20 mouse cellular contexts compared by ENCODE assay signal in genomic region chr13:38296166-38296565, GRCm38 (mm10). TPM values are rescaled to one million over a fixed set of nuclear protein-coding genes. Genes with fewer than 3 reads are reported as not detected.
A peak's percentile ranks its signal among the peaks of the same experiment; 100 is the strongest.
DNase-seq lines count a peak whose midpoint lies in the region; ATAC-seq lines count a peak whose summit lies in the region.
"Had no signal": no experiment of that assay in that cellular context is flagged by ENCODE, and none has a peak within 500 bp of the region (broad histone marks: within the 10 kb centered on the region; RNA-seq: fewer than 3 reads in every experiment).

No protein-coding gene starts in this region.

- WGBS in intestine, embryonic 14.5 days: 15% methylated on average over 8 of the region's 8 CpGs
- 21% methylated on average over 8 of the region's 8 CpGs for WGBS in neural tube, embryonic 15.5 days
- WGBS in hindbrain, embryonic 13.5 days: 73% methylated on average over 8 of the region's 8 CpGs

- peak overlapping the region; percentile 32; the same call in 1 of the 2 replicates for H3K4me2 ChIP-seq in intestine, embryonic 14.5 days (ENCODE audit: low read length)
- no peak overlapping the region for H3K4me2 ChIP-seq in neural tube, embryonic 15.5 days
- H3K4me2 ChIP-seq in hindbrain, embryonic 13.5 days: no peak overlapping the region
- H3K4me2 ChIP-seq: embryonic facial prominence, embryonic 15.5 days; forebrain, embryonic 15.5 days; hindbrain, embryonic 14.5 days; limb, embryonic 13.5 days; liver, embryonic 15.5 days; midbrain, embryonic 12.5 days had no signal

- no peak overlapping the region for H3K9ac ChIP-seq in intestine, embryonic 14.5 days (ENCODE audit: low read length)
- no peak overlapping the region for H3K9ac ChIP-seq in neural tube, embryonic 15.5 days (replicated peaks)
- no peak overlapping the region for H3K9ac ChIP-seq in hindbrain, embryonic 13.5 days
- H3K9ac ChIP-seq: embryonic facial prominence, embryonic 15.5 days; forebrain, embryonic 15.5 days; hindbrain, embryonic 14.5 days; limb, embryonic 13.5 days; liver, embryonic 15.5 days; midbrain, embryonic 12.5 days had no signal

- H3K4me3 ChIP-seq in intestine, embryonic 14.5 days (ENCODE audit: low read depth, low read length): no peak overlapping the region
- H3K4me3 ChIP-seq in neural tube, embryonic 15.5 days (replicated peaks): no peak overlapping the region
- H3K4me3 ChIP-seq in hindbrain, embryonic 13.5 days: no peak overlapping the region
- H3K4me3 ChIP-seq: embryonic facial prominence, embryonic 15.5 days; forebrain, embryonic 15.5 days; gastrocnemius, adult 2 months; limb, embryonic 13.5 days; liver, embryonic 15.5 days; midbrain, embryonic 12.5 days had no signal

- no peaks in the 10 kb centered on the region for H3K9me3 ChIP-seq in intestine, embryonic 14.5 days (ENCODE audit: control insufficient read depth, low read length)
- no peaks in the 10 kb centered on the region for H3K9me3 ChIP-seq in neural tube, embryonic 15.5 days (replicated peaks)
- no peaks in the 10 kb centered on the region for H3K9me3 ChIP-seq in hindbrain, embryonic 13.5 days
- H3K9me3 ChIP-seq: embryonic facial prominence, embryonic 15.5 days; forebrain, embryonic 15.5 days; liver, embryonic 15.5 days had no signal

- peak; percentile 82 for ATAC-seq in intestine, embryonic 14.5 days (replicated peaks; ENCODE audit: low FRiP score, low TSS enrichment, low read depth)
- ATAC-seq in neural tube, embryonic 15.5 days (ENCODE audit: low FRiP score): peak; percentile 84
- no peak for ATAC-seq in hindbrain, embryonic 13.5 days (ENCODE audit: low FRiP score)
- ATAC-seq: forebrain, embryonic 15.5 days had no signal

- H3K27me3 ChIP-seq in intestine, embryonic 14.5 days (replicated peaks; ENCODE audit: control insufficient read depth, insufficient read depth, low read length): no peaks in the 10 kb centered on the region
- no peaks in the 10 kb centered on the region for H3K27me3 ChIP-seq in neural tube, embryonic 15.5 days (replicated peaks)
- H3K27me3 ChIP-seq in hindbrain, embryonic 13.5 days: no peaks in the 10 kb centered on the region
- H3K27me3 ChIP-seq: embryonic facial prominence, embryonic 15.5 days; forebrain, embryonic 15.5 days; limb, embryonic 13.5 days; liver, embryonic 15.5 days; midbrain, embryonic 12.5 days had no signal

- H3K36me3 ChIP-seq in intestine, embryonic 14.5 days (ENCODE audit: control insufficient read depth, insufficient read depth, low read length): no peaks in the 10 kb centered on the region
- H3K36me3 ChIP-seq in neural tube, embryonic 15.5 days: no peaks in the 10 kb centered on the region
- H3K36me3 ChIP-seq in hindbrain, embryonic 13.5 days: no peaks in the 10 kb centered on the region
- H3K36me3 ChIP-seq: embryonic facial prominence, embryonic 15.5 days; forebrain, embryonic 15.5 days; limb, embryonic 13.5 days; liver, embryonic 15.5 days; midbrain, embryonic 12.5 days had no signal

- peak; percentile 80 for DNase-seq in intestine, embryonic 14.5 days (ENCODE audit: low spot score)
- DNase-seq in kidney, adult 18-20 months: peak; percentile 21
- peak; percentile 48 for DNase-seq in kidney, postnatal 14 days
- no peak for DNase-seq in adrenal gland, adult 8-10 months
- no peak for DNase-seq in B cell, adult 2 months
- DNase-seq in gastrocnemius, adult 18-20 months (ENCODE audit: low spot score): no peak
- DNase-seq: adrenal gland, adult 2 months; cerebellum, adult 18-20 months; gastrocnemius, adult 2 months; heart, postnatal 10 days had no signal

- peaks cover 20% of the 10 kb centered on the region for H3K4me1 ChIP-seq in intestine, embryonic 14.5 days (replicated peaks; ENCODE audit: control insufficient read depth, insufficient read depth, low read length)
- peaks cover 8% of the 10 kb centered on the region; the same call in 1 of the 2 replicates for H3K4me1 ChIP-seq in neural tube, embryonic 15.5 days
- no peaks in the 10 kb centered on the region for H3K4me1 ChIP-seq in hindbrain, embryonic 13.5 days (replicated peaks)
- H3K4me1 ChIP-seq: embryonic facial prominence, embryonic 15.5 days; forebrain, embryonic 15.5 days; limb, embryonic 13.5 days; liver, embryonic 15.5 days; midbrain, embryonic 12.5 days had no signal

- H3K27ac ChIP-seq in intestine, embryonic 14.5 days (ENCODE audit: low read depth): peak overlapping the region; percentile 60
- H3K27ac ChIP-seq in neural tube, embryonic 15.5 days (replicated peaks): peak overlapping the region; percentile 52
- no peak overlapping the region for H3K27ac ChIP-seq in hindbrain, embryonic 13.5 days
- H3K27ac ChIP-seq: embryonic facial prominence, embryonic 15.5 days; forebrain, embryonic 15.5 days; gastrocnemius, adult 2 months; hindbrain, embryonic 14.5 days; limb, embryonic 13.5 days; liver, embryonic 15.5 days; macrophage; midbrain, embryonic 12.5 days had no signal

RNA-seq across cellular contexts. Expression of gene Bmp6, which starts 48.7 kb away (rescaled TPM):
- polyA plus RNA-seq in intestine, embryonic 14.5 days (2014; fragmentation: Nextera tagmentation; extraction: Ambion mirVana): 1.7 and 1.9 TPM in 2 replicates
- polyA plus RNA-seq in neural tube, embryonic 15.5 days (2015; fragmentation: Nextera tagmentation; extraction: Ambion mirVana): 2.5 and 3.1 TPM in 2 replicates
- polyA plus RNA-seq in hindbrain, embryonic 13.5 days (2015; fragmentation: Nextera tagmentation; extraction: Ambion mirVana): 3.0 and 3.1 TPM in 2 replicates
- 10 to 100 TPM in 1 of 4 experiments, 1 to 10 TPM in 3; 8.2 to 12.5 (median 9.7) TPM for total RNA-seq in adrenal gland, adult 8-10 months (2022)
- total RNA-seq in gastrocnemius, adult 18-20 months (2021): 10 to 100 TPM in 1 of 2 experiments, 1 to 10 TPM in 1; 8.6 to 10.5 TPM
- polyA plus RNA-seq: C2C12, macrophage had no signal

Comparison
In these comparisons a context has a peak if more than half of its experiments do, and no peak if none do; other contexts are left out.
1. DNase-seq: peak in intestine, embryonic 14.5 days (single experiment), kidney, adult 18-20 months (single experiment) and kidney, postnatal 14 days (single experiment); none in adrenal gland, adult 8-10 months (single experiment), B cell, adult 2 months (0 of 2) and gastrocnemius, adult 18-20 months (single experiment).